Mouse (Mus musculus): ENCODE data around the gene Anxa5.

DNA sequence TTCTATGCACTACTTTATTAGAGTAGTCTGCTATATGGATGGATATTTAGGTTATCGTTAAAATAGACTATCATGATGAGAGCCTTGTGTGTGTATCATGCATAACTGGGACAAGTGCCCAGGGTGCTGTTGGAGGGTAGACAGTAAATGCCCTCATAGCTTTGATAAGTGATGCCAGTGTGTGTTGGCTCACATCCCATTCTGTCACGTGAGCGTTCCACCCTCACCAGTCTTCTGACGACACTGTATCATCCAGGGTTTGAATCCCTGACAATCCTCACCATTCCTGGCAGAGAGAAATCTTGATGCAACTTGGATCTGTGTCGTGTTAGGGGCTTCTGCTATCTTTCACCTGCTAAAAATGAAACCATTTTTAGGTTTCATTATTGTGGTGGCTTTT is 29.2 kb downstream of the Anxa5 start:
- TF ChIP-seq CTCF (IDR thresholded peaks at IDR 0.05; ENCODE audit: low read depth, low read length), result no peak
- no peak for TF ChIP-seq EP300 (IDR thresholded peaks at IDR 0.05; ENCODE audit: insufficient read depth, low read depth, low read length)
- no peak for TF ChIP-seq POLR2A (IDR thresholded peaks at IDR 0.05; ENCODE audit: insufficient read depth, low read length)
